Mouse (Mus musculus): ENCODE measurements around the gene Fgf18. TPM values are rescaled to one million over a fixed set of nuclear protein-coding genes. Genes with fewer than 3 reads are reported as not detected.

Fgf18 gene
- 3.8 and 5.0 TPM in 2 replicates for polyA plus RNA-seq (2015; fragmentation: Nextera tagmentation; extraction: Ambion mirVana)

- Histone ChIP-seq H3K27ac (peak within 1 kb of the TSS; percentile 77), H3K9me3 (no peaks in the 10 kb centered on the region)
- peak; percentile 70 for ATAC-seq (replicated peaks)
Measured at GRCm38 (mm10) chr11:33147171-33147571, at the start of gene Fgf18. Gene Fgf18 (minus strand): TSS chr11:33147400.

GRCm38 (mm10) chr11:33196447-33197132 is 49.4 kb upstream of the Fgf18 start:
- Histone ChIP-seq H3K4me3 (no peak overlapping the region), H3K4me2 (no peak overlapping the region), H3K36me3 (replicated peaks) (no peaks in the 10 kb centered on the region), H3K9ac (no peak overlapping the region), H3K4me1 (peaks cover 18% of the 10 kb centered on the region), H3K27ac (no peak overlapping the region), H3K9me3 (no peaks in the 10 kb centered on the region), H3K27me3 (replicated peaks) (peaks cover 83% of the 10 kb centered on the region)
- no peak for ATAC-seq (replicated peaks)
- 8% methylated on average over 24 of the region's 24 CpGs for WGBS

More at GRCm38 (mm10) chr11:33147171-33147571, at the start of gene Fgf18:
- Histone ChIP-seq H3K4me1 (peaks cover 28% of the 10 kb centered on the region), H3K9ac (peak within 1 kb of the TSS; percentile 59), H3K4me2 (peak within 1 kb of the TSS; percentile 94), H3K4me3 (peak within 1 kb of the TSS; percentile 73), H3K27me3 (replicated peaks) (peaks cover 12% of the 10 kb centered on the region; the same call in 1 of the 2 replicates), H3K36me3 (replicated peaks) (peaks cover 25% of the 10 kb centered on the region)
- WGBS = under 1% methylated on average over 37 of the region's 53 CpGs

- ATAC-seq (replicated peaks) = no peak
- no peak overlapping the region for H3K9ac ChIP-seq
Measured at GRCm38 (mm10) chr11:33195531-33196446, 48.6 kb upstream of the Fgf18 start.

GRCm38 (mm10) chr11:33195061-33195460 is 47.9 kb upstream of the Fgf18 start:
- H3K27me3 ChIP-seq (replicated peaks) = peaks cover 72% of the 10 kb centered on the region
- no peak overlapping the region for H3K4me2 ChIP-seq
- H3K4me1 ChIP-seq = peaks cover 5% of the 10 kb centered on the region; the same call in 1 of the 2 replicates
- no peak overlapping the region for H3K4me3 ChIP-seq
- no peak overlapping the region for H3K9ac ChIP-seq
- ATAC-seq (replicated peaks) = no peak
- WGBS = 18% methylated on average over 7 of the region's 7 CpGs
- no peaks in the 10 kb centered on the region for H3K9me3 ChIP-seq
- no peaks in the 10 kb centered on the region for H3K36me3 ChIP-seq (replicated peaks)
- no peak overlapping the region for H3K27ac ChIP-seq

More at GRCm38 (mm10) chr11:33195531-33196446, 48.6 kb upstream of the Fgf18 start:
- Histone ChIP-seq H3K4me1 (peaks cover 10% of the 10 kb centered on the region), H3K4me3 (no peak overlapping the region), H3K9me3 (no peaks in the 10 kb centered on the region), H3K36me3 (replicated peaks) (no peaks in the 10 kb centered on the region), H3K27me3 (replicated peaks) (peaks cover 78% of the 10 kb centered on the region), H3K4me2 (no peak overlapping the region), H3K27ac (no peak overlapping the region)
- WGBS = 3% methylated on average over 25 of the region's 25 CpGs

GRCm38 (mm10) chr11:33193695-33194094 is 46.5 kb upstream of the Fgf18 start:
- ATAC-seq (replicated peaks) = no peak; the same call in 1 of the 2 replicates
- under 1% methylated on average over 12 of the region's 12 CpGs for WGBS
- peaks cover 61% of the 10 kb centered on the region for H3K27me3 ChIP-seq (replicated peaks)

GRCm38 (mm10) chr11:33181804-33182203 is 34.6 kb upstream of the Fgf18 start:
- no peak for ATAC-seq (replicated peaks)
- no peak overlapping the region for H3K27ac ChIP-seq
- WGBS = 89% methylated on average over 3 of the region's 3 CpGs

More at GRCm38 (mm10) chr11:33193695-33194094, 46.5 kb upstream of the Fgf18 start:
- H3K9me3 ChIP-seq = no peaks in the 10 kb centered on the region
- H3K9ac ChIP-seq = no peak overlapping the region
- no peaks in the 10 kb centered on the region for H3K36me3 ChIP-seq (replicated peaks)
- H3K27ac ChIP-seq = no peak overlapping the region
- no peak overlapping the region for H3K4me3 ChIP-seq
- H3K4me2 ChIP-seq = peak overlapping the region; percentile 19; the same call in 1 of the 2 replicates
- peaks cover 5% of the 10 kb centered on the region; the same call in 1 of the 2 replicates for H3K4me1 ChIP-seq

GRCm38 (mm10) chr11:33180701-33181116 is 33.5 kb upstream of the Fgf18 start:
- ATAC-seq (replicated peaks) = peak; percentile 27; the same call in 1 of the 2 replicates
- Histone ChIP-seq H3K27ac (no peak overlapping the region), H3K9me3 (no peaks in the 10 kb centered on the region), H3K4me3 (no peak overlapping the region), H3K27me3 (replicated peaks) (peaks cover 12% of the 10 kb centered on the region), H3K9ac (no peak overlapping the region), H3K36me3 (replicated peaks) (no peaks in the 10 kb centered on the region), H3K4me2 (peak overlapping the region; percentile 45), H3K4me1 (peaks cover 6% of the 10 kb centered on the region)
- WGBS = 2% methylated on average over 18 of the region's 18 CpGs

More at GRCm38 (mm10) chr11:33181804-33182203, 34.6 kb upstream of the Fgf18 start:
- peaks cover 6% of the 10 kb centered on the region for H3K4me1 ChIP-seq
- no peaks in the 10 kb centered on the region for H3K9me3 ChIP-seq
- no peak overlapping the region for H3K4me3 ChIP-seq
- no peak overlapping the region for H3K4me2 ChIP-seq
- H3K36me3 ChIP-seq (replicated peaks) = no peaks in the 10 kb centered on the region
- H3K27me3 ChIP-seq (replicated peaks) = peaks cover 7% of the 10 kb centered on the region
- no peak overlapping the region for H3K9ac ChIP-seq

GRCm38 (mm10) chr11:33179802-33180201 is 32.6 kb upstream of the Fgf18 start:
- H3K4me2 ChIP-seq = no peak overlapping the region
- H3K9ac ChIP-seq = no peak overlapping the region
- no peaks in the 10 kb centered on the region for H3K9me3 ChIP-seq
- H3K4me3 ChIP-seq = no peak overlapping the region
- H3K4me1 ChIP-seq = peaks cover 6% of the 10 kb centered on the region
- ATAC-seq (replicated peaks) = no peak
- H3K27me3 ChIP-seq (replicated peaks) = peaks cover 13% of the 10 kb centered on the region
- no peaks in the 10 kb centered on the region for H3K36me3 ChIP-seq (replicated peaks)
- no peak overlapping the region for H3K27ac ChIP-seq
- 15% methylated on average over 1 of the region's 1 CpGs for WGBS

- Histone ChIP-seq H3K4me1 (peaks cover 6% of the 10 kb centered on the region), H3K27me3 (replicated peaks) (peaks cover 13% of the 10 kb centered on the region), H3K4me3 (no peak overlapping the region), H3K36me3 (replicated peaks) (no peaks in the 10 kb centered on the region), H3K9me3 (no peaks in the 10 kb centered on the region), H3K27ac (no peak overlapping the region), H3K4me2 (no peak overlapping the region), H3K9ac (no peak overlapping the region)
- ATAC-seq (replicated peaks) = peak; percentile 78; the same call in 1 of the 2 replicates
- 35% methylated on average over 20 of the region's 20 CpGs for WGBS
Measured at GRCm38 (mm10) chr11:33176525-33177245, 29.5 kb upstream of the Fgf18 start.

- H3K4me2 ChIP-seq = no peak overlapping the region
- H3K27me3 ChIP-seq (replicated peaks) = peaks cover 13% of the 10 kb centered on the region
- H3K9me3 ChIP-seq = no peaks in the 10 kb centered on the region
- no peak for ATAC-seq (replicated peaks)
- H3K4me1 ChIP-seq = peaks cover 3% of the 10 kb centered on the region
- H3K36me3 ChIP-seq (replicated peaks) = no peaks in the 10 kb centered on the region
- H3K27ac ChIP-seq = no peak overlapping the region
- WGBS = 72% methylated on average over 3 of the region's 3 CpGs
- no peak overlapping the region for H3K4me3 ChIP-seq
- H3K9ac ChIP-seq = no peak overlapping the region
Measured at GRCm38 (mm10) chr11:33175768-33176167, 28.6 kb upstream of the Fgf18 start.

- Histone ChIP-seq H3K27me3 (replicated peaks) (no peaks in the 10 kb centered on the region), H3K36me3 (replicated peaks) (no peaks in the 10 kb centered on the region), H3K27ac (no peak overlapping the region), H3K4me2 (no peak overlapping the region), H3K9me3 (no peaks in the 10 kb centered on the region), H3K9ac (no peak overlapping the region), H3K4me3 (no peak overlapping the region), H3K4me1 (no peaks in the 10 kb centered on the region)
- WGBS = 11% methylated on average over 9 of the region's 9 CpGs
- ATAC-seq (replicated peaks) = no peak
Measured at GRCm38 (mm10) chr11:33170489-33170888, 23.3 kb upstream of the Fgf18 start.

All from midbrain, embryonic 15.5 days (tissue).